Mouse (Mus musculus) thymus, postnatal 25 days (tissue): ENCODE data around the gene Vmn1r151.
"Not testable (repeated sequence)": the region's sequence is repeated elsewhere in the genome, so short reads cannot be mapped to it uniquely, and the experiment has no call there.

ENCODE experiments used
- DNase-seq: peaks from one replicate; pipeline ENCODE4 v3.0.0; 2022

Vmn1r151 gene

GRCm38 (mm10) chr7:22499578-22499977 is at the start of gene Vmn1r151:
Vmn1r151 (minus strand) TSS chr7:22499678.
- DNase-seq, result not testable (repeated sequence)

- not testable (repeated sequence) for DNase-seq
Observed at GRCm38 (mm10) chr7:22534787-22535186, 35.3 kb upstream of the Vmn1r151 start, which contains the start of gene Gm8677. Gm8677 (minus strand) TSS chr7:22534887.

- DNase-seq, result not testable (repeated sequence)
Observed at GRCm38 (mm10) chr7:22522667-22523066, 23.2 kb upstream of the Vmn1r151 start, which contains the start of gene Vmn1r152. Vmn1r152 (plus strand) TSS chr7:22522967.

- DNase-seq, result not testable (repeated sequence)
Observed at GRCm38 (mm10) chr7:22463975-22464374, 35.5 kb downstream of the Vmn1r151 start, which contains the start of gene Gm10665. Gm10665 (minus strand) TSS chr7:22464075.
